Mouse (Mus musculus) G1E (cell line): Measurements from ENCODE around the gene Capn10. TPM values are rescaled to one million over a fixed set of nuclear protein-coding genes. Genes with fewer than 3 reads are reported as not detected.

Experiments
- ATAC-seq: 2 replicates; pipeline ENCODE4 v1.8.0; 2016; ENCODE audit warnings: mild to moderate bottlenecking; ENCODE audit not compliant: insufficient number of reproducible peaks, poor library complexity, low FRiP score, severe bottlenecking; ENCODE audit errors: extremely low read depth
- DNase-seq: peaks from one replicate; pipeline ENCODE4 v3.0.0; 2012; ENCODE audit warnings: low spot score
- H3K27me3 ChIP-seq: 2 replicates; pipeline ENCODE4 v1.6.1; 2012; ENCODE audit warnings: mild to moderate bottlenecking, low read length, inconsistent platforms; ENCODE audit not compliant: insufficient read depth
- H3K36me3 ChIP-seq: replicated peaks from 2 replicates; pipeline ENCODE3; 2012; ENCODE audit warnings: mild to moderate bottlenecking, inconsistent platforms
- H3K4me1 ChIP-seq: 2 replicates; pipeline ENCODE4 v1.6.1; 2012; ENCODE audit warnings: low read depth, low read length, inconsistent platforms, mixed read lengths; ENCODE audit not compliant: insufficient read depth
- H3K4me3 ChIP-seq: 2 replicates; pipeline ENCODE4 v1.5.1; 2012; ENCODE audit warnings: low read depth, mild to moderate bottlenecking, inconsistent platforms, low read length, moderate library complexity, mixed read lengths
- H3K9me3 ChIP-seq: replicated peaks from 2 replicates; pipeline ENCODE4 v1.6.1; 2012; ENCODE audit warnings: inconsistent platforms
- CTCF ChIP-seq: IDR thresholded peaks from 2 replicates; pipeline ENCODE4 v1.5.1; 2012; ENCODE audit warnings: low read depth, low read length, inconsistent platforms, mixed read lengths
- GATA1 ChIP-seq: IDR thresholded peaks from 2 replicates; pipeline ENCODE4 v1.6.1; 2012; ENCODE audit warnings: borderline replicate concordance, low read length, inconsistent platforms, mixed read lengths
- GATA2 ChIP-seq: IDR thresholded peaks from 2 replicates; pipeline ENCODE4 v1.6.1; 2012; ENCODE audit warnings: low read depth, low read length, inconsistent platforms, borderline replicate concordance
- POLR2AphosphoS5 ChIP-seq: IDR thresholded peaks from 2 replicates; pipeline ENCODE4 v1.6.1; 2012; ENCODE audit warnings: low read depth, low read length, inconsistent platforms; ENCODE audit not compliant: insufficient replicate concordance
- TAL1 ChIP-seq: conservative IDR thresholded peaks from 2 replicates; pipeline ENCODE4 v1.6.1; 2012; ENCODE audit warnings: low read depth, low read length, inconsistent platforms, mixed read lengths
- polyA plus RNA-seq: library from polyadenylated mRNA; stranded (reverse); fragments of >175 nt; gene quantifications from 2 replicates; pipeline ENCODE4 v1.2.3, GENCODE M21; 2012
- total RNA-seq, 2 experiments: library from RNA; stranded (forward) in 1 of 2; stranded (reverse) in 1 of 2; fragments of 200-1000 nt in 1 of 2; fragments of >200 nt in 1 of 2; fragmentation: Nextera tagmentation in 1 of 2; gene quantifications; 2 replicates each; pipeline ENCODE4 v1.2.3; 2014 to 2017

Capn10 gene
- total and polyA plus RNA-seq, 3 experiments = 13.2 to 25.0 (median 22.3) TPM

GRCm38 (mm10) chr1:92916725-92917124 is 17.5 kb upstream of the Capn10 start:
- H3K4me1 ChIP-seq = peaks cover 33% of the 10 kb centered on the region
- no peaks in the 10 kb centered on the region for H3K27me3 ChIP-seq
- TF ChIP-seq GATA1 = no peak
- no peak overlapping the region for H3K4me3 ChIP-seq
- ATAC-seq = no peak
- DNase-seq = no peak
- no peaks in the 10 kb centered on the region for H3K9me3 ChIP-seq
- H3K36me3 ChIP-seq = peaks cover 100% of the 10 kb centered on the region

GRCm38 (mm10) chr1:92919151-92919550 is 15.0 kb upstream of the Capn10 start:
- H3K9me3 ChIP-seq = no peaks in the 10 kb centered on the region
- ATAC-seq = no peak
- no peaks in the 10 kb centered on the region; the same call in 1 of the 2 replicates for H3K27me3 ChIP-seq
- H3K4me3 ChIP-seq = no peak overlapping the region
- peaks cover 82% of the 10 kb centered on the region for H3K36me3 ChIP-seq
- peaks cover 18% of the 10 kb centered on the region for H3K4me1 ChIP-seq
- TF ChIP-seq GATA1 (no peak), POLR2AphosphoS5 (no peak), TAL1 (no peak), GATA2 (no peak), CTCF (no peak)
- no peak for DNase-seq

- DNase-seq (no peak), ATAC-seq (no peak)
- no peaks in the 10 kb centered on the region for H3K9me3 ChIP-seq
- peaks cover 16% of the 10 kb centered on the region for H3K4me1 ChIP-seq
- peaks cover 75% of the 10 kb centered on the region for H3K36me3 ChIP-seq
- H3K27me3 ChIP-seq = no peaks in the 10 kb centered on the region; the same call in 1 of the 2 replicates
- H3K4me3 ChIP-seq = no peak overlapping the region
- no peak for TF ChIP-seq GATA2
- no peak for TF ChIP-seq TAL1
- no peak for TF ChIP-seq POLR2AphosphoS5
- no peak for TF ChIP-seq GATA1
- TF ChIP-seq CTCF = no peak
These were observed 14.4 kb upstream of the Capn10 start for GRCm38 (mm10) chr1:92919775-92920174.

- no peaks in the 10 kb centered on the region; the same call in 1 of the 2 replicates for H3K27me3 ChIP-seq
- peak; percentile 23 for ATAC-seq
- no peak overlapping the region for H3K4me3 ChIP-seq
- peaks cover 16% of the 10 kb centered on the region for H3K4me1 ChIP-seq
- peaks cover 67% of the 10 kb centered on the region for H3K36me3 ChIP-seq
- H3K9me3 ChIP-seq = no peaks in the 10 kb centered on the region
- DNase-seq = no peak
- TF ChIP-seq TAL1 (no peak), GATA2 (no peak), POLR2AphosphoS5 (no peak; the same call in 1 of the 2 replicates), GATA1 (no peak), CTCF (no peak)
These were observed 13.5 kb upstream of the Capn10 start for GRCm38 (mm10) chr1:92920474-92921200.

- DNase-seq = no peak
- H3K36me3 ChIP-seq = peaks cover 58% of the 10 kb centered on the region
- H3K4me1 ChIP-seq = peaks cover 16% of the 10 kb centered on the region
- no peaks in the 10 kb centered on the region for H3K9me3 ChIP-seq
- H3K27me3 ChIP-seq = peaks cover 3% of the 10 kb centered on the region; the same call in 1 of the 2 replicates
- no peak for ATAC-seq
- H3K4me3 ChIP-seq = no peak overlapping the region
- no peak for TF ChIP-seq CTCF
These were observed 12.7 kb upstream of the Capn10 start for GRCm38 (mm10) chr1:92921496-92921895.

- Histone ChIP-seq H3K27me3 (peaks cover 28% of the 10 kb centered on the region), H3K36me3 (peaks cover 10% of the 10 kb centered on the region), H3K9me3 (no peaks in the 10 kb centered on the region), H3K4me1 (peaks cover 20% of the 10 kb centered on the region), H3K4me3 (no peak overlapping the region)
- DNase-seq (no peak), ATAC-seq (no peak)
- TF ChIP-seq GATA2 (no peak), CTCF (no peak), GATA1 (no peak), POLR2AphosphoS5 (no peak), TAL1 (no peak)
These were observed 3.9 kb upstream of the Capn10 start for GRCm38 (mm10) chr1:92930171-92930706.

- DNase-seq (peak; percentile 40), ATAC-seq (no peak)
These were observed 565 bp upstream of the Capn10 start for GRCm38 (mm10) chr1:92933611-92934010.

More at GRCm38 (mm10) chr1:92933611-92934010, 565 bp upstream of the Capn10 start:
- peaks cover 45% of the 10 kb centered on the region for H3K4me1 ChIP-seq
- H3K27me3 ChIP-seq = peaks cover 9% of the 10 kb centered on the region
- no peaks in the 10 kb centered on the region for H3K9me3 ChIP-seq
- peak overlapping the region; percentile 79 for H3K4me3 ChIP-seq
- no peak for TF ChIP-seq GATA1
- TF ChIP-seq CTCF = no peak
- no peak for TF ChIP-seq GATA2
- TF ChIP-seq TAL1 = no peak
- no peak for TF ChIP-seq POLR2AphosphoS5
- H3K36me3 ChIP-seq = peaks cover 34% of the 10 kb centered on the region
